Mouse (Mus musculus) stomach, embryonic 16.5 days (tissue): ENCODE data around the gene Bcas1. TPM values are rescaled to one million over a fixed set of nuclear protein-coding genes. Genes with fewer than 3 reads are reported as not detected.

Experiments used
- ATAC-seq: fragments of 200-750 bp; cut with Nextera tagmentation; 2 replicates; pipeline ENCODE4 v1.8.0; 2017; ENCODE audit warnings: moderate number of reproducible peaks, moderate TSS enrichment; ENCODE audit not compliant: insufficient read depth, low FRiP score
- H3K27ac ChIP-seq: fragments of 300-500 bp; sonication (generic); 2 replicates; pipeline ENCODE4 v1.5.1; 2014; ENCODE audit warnings: low read length
- H3K27me3 ChIP-seq: fragments of 300-500 bp; sonication (generic); 2 replicates; pipeline ENCODE4 v1.6.1; 2014; ENCODE audit warnings: low read length, control low read depth, mixed read lengths; ENCODE audit not compliant: control insufficient read depth, insufficient read depth
- H3K36me3 ChIP-seq: fragments of 300-500 bp; sonication (generic); 2 replicates; pipeline ENCODE4 v1.6.1; 2014; ENCODE audit warnings: low read length; ENCODE audit not compliant: control insufficient read depth, insufficient read depth
- H3K4me1 ChIP-seq: fragments of 300-500 bp; sonication (generic); 2 replicates; pipeline ENCODE4 v1.6.1; 2014; ENCODE audit warnings: low read length, control low read depth, mixed read lengths; ENCODE audit not compliant: control insufficient read depth, insufficient read depth
- H3K4me2 ChIP-seq: fragments of 300-500 bp; sonication (generic); 2 replicates; pipeline ENCODE4 v1.6.1; 2014; ENCODE audit warnings: low read depth, low read length, mixed read lengths
- H3K4me3 ChIP-seq: fragments of 300-500 bp; sonication (generic); replicated peaks from 2 replicates; pipeline ENCODE4 v1.5.1; 2014; ENCODE audit warnings: mild to moderate bottlenecking, low read length
- H3K9ac ChIP-seq: fragments of 300-500 bp; sonication (generic); 2 replicates; pipeline ENCODE4 v1.6.1; 2014; ENCODE audit warnings: low read length
- H3K9me3 ChIP-seq: fragments of 300-500 bp; sonication (generic); replicated peaks from 2 replicates; pipeline ENCODE4 v1.6.1; 2016; ENCODE audit warnings: low read length, control low read depth; ENCODE audit not compliant: control insufficient read depth
- WGBS: fragments of 180-500 bp; shearing (Covaris S2); extraction: QIAGEN DNeasy Blood & Tissue Kit; methylation state at CpG from one replicate; pipeline ENCODE4 v1.1.7; 2014; 5-methylcytosine and 5-hydroxymethylcytosine counted together
- polyA plus RNA-seq: library from polyadenylated mRNA; unstranded; fragments of >200 nt; fragmentation: Nextera tagmentation; extraction: Ambion mirVana; gene quantifications from 2 replicates; pipeline ENCODE4 v1.2.1, GENCODE M21; 2015

Gene Bcas1
- polyA plus RNA-seq, 1 experiment from 2014 or later: 8.9 TPM

- Histone ChIP-seq H3K9ac (peak overlapping the region; percentile 78), H3K4me1 (peaks cover 9% of the 10 kb centered on the region), H3K9me3 (no peaks in the 10 kb centered on the region), H3K27me3 (no peaks in the 10 kb centered on the region), H3K27ac (peak overlapping the region; percentile 78), H3K4me3 (peak overlapping the region; percentile 51), H3K36me3 (no peaks in the 10 kb centered on the region), H3K4me2 (peak overlapping the region; percentile 80)
- peak; percentile 95 for ATAC-seq
- 10% methylated on average over 25 of the region's 25 CpGs for whole genome bisulfite sequencing
These were observed 108.7 kb downstream of the Bcas1 start for GRCm38 (mm10) chr2:170318713-170319532.

GRCm38 (mm10) chr2:170316774-170317173, 110.9 kb downstream of the Bcas1 start:
- no peak overlapping the region for H3K27ac ChIP-seq
- H3K4me2 ChIP-seq: no peak overlapping the region
- no peak overlapping the region for H3K9ac ChIP-seq
- no peak overlapping the region for H3K4me3 ChIP-seq
- no peaks in the 10 kb centered on the region for H3K36me3 ChIP-seq
- peaks cover 7% of the 10 kb centered on the region; the same call in 1 of the 2 replicates for H3K4me1 ChIP-seq
- ATAC-seq: no peak
- H3K27me3 ChIP-seq: no peaks in the 10 kb centered on the region
- WGBS: 91% methylated on average over 4 of the region's 4 CpGs
- no peaks in the 10 kb centered on the region for H3K9me3 ChIP-seq

GRCm38 (mm10) chr2:170316344-170316743, 111.3 kb downstream of the Bcas1 start:
- H3K9me3 ChIP-seq: no peaks in the 10 kb centered on the region
- no peak overlapping the region for H3K9ac ChIP-seq
- H3K36me3 ChIP-seq: no peaks in the 10 kb centered on the region
- no peaks in the 10 kb centered on the region for H3K27me3 ChIP-seq
- 82% methylated on average over 8 of the region's 8 CpGs for WGBS
- no peak overlapping the region for H3K4me3 ChIP-seq
- ATAC-seq: no peak
- no peak overlapping the region for H3K27ac ChIP-seq
- H3K4me2 ChIP-seq: no peak overlapping the region
- peaks cover 7% of the 10 kb centered on the region; the same call in 1 of the 2 replicates for H3K4me1 ChIP-seq

GRCm38 (mm10) chr2:170310988-170311359, 116.7 kb downstream of the Bcas1 start:
- no peaks in the 10 kb centered on the region for H3K36me3 ChIP-seq
- no peak overlapping the region for H3K4me2 ChIP-seq
- no peak overlapping the region for H3K9ac ChIP-seq
- H3K9me3 ChIP-seq: no peaks in the 10 kb centered on the region
- peaks cover 9% of the 10 kb centered on the region; the same call in 1 of the 2 replicates for H3K4me1 ChIP-seq
- no peaks in the 10 kb centered on the region for H3K27me3 ChIP-seq
- WGBS: 78% methylated on average over 6 of the region's 6 CpGs
- H3K27ac ChIP-seq: no peak overlapping the region
- ATAC-seq: no peak
- H3K4me3 ChIP-seq: no peak overlapping the region

- Histone ChIP-seq H3K9ac (no peak overlapping the region), H3K36me3 (no peaks in the 10 kb centered on the region), H3K4me2 (no peak overlapping the region), H3K4me1 (peaks cover 9% of the 10 kb centered on the region; the same call in 1 of the 2 replicates), H3K27me3 (no peaks in the 10 kb centered on the region), H3K27ac (no peak overlapping the region), H3K9me3 (no peaks in the 10 kb centered on the region), H3K4me3 (no peak overlapping the region)
- no peak for ATAC-seq
- WGBS: 65% methylated on average over 13 of the region's 13 CpGs
These were observed 117.2 kb downstream of the Bcas1 start for GRCm38 (mm10) chr2:170310310-170310987.

GRCm38 (mm10) chr2:170308966-170309365, 118.7 kb downstream of the Bcas1 start:
- peak; percentile 79 for ATAC-seq
- H3K4me1 ChIP-seq: peaks cover 9% of the 10 kb centered on the region; the same call in 1 of the 2 replicates
- no peaks in the 10 kb centered on the region for H3K9me3 ChIP-seq
- H3K4me2 ChIP-seq: no peak overlapping the region
- no peaks in the 10 kb centered on the region for H3K27me3 ChIP-seq
- 37% methylated on average over 9 of the region's 9 CpGs for WGBS
- H3K4me3 ChIP-seq: no peak overlapping the region
- no peaks in the 10 kb centered on the region for H3K36me3 ChIP-seq
- no peak overlapping the region for H3K9ac ChIP-seq
- H3K27ac ChIP-seq: peak overlapping the region; percentile 22

GRCm38 (mm10) chr2:170308033-170308820, 119.4 kb downstream of the Bcas1 start:
- Histone ChIP-seq H3K4me1 (peaks cover 9% of the 10 kb centered on the region; the same call in 1 of the 2 replicates), H3K4me2 (no peak overlapping the region), H3K27me3 (no peaks in the 10 kb centered on the region), H3K4me3 (no peak overlapping the region), H3K36me3 (no peaks in the 10 kb centered on the region), H3K9ac (no peak overlapping the region), H3K9me3 (no peaks in the 10 kb centered on the region), H3K27ac (peak overlapping the region; percentile 68)
- WGBS: 57% methylated on average over 10 of the region's 10 CpGs
- peak; percentile 30; the same call in 1 of the 2 replicates for ATAC-seq

GRCm38 (mm10) chr2:170307589-170308021, 120.0 kb downstream of the Bcas1 start:
- Histone ChIP-seq H3K9me3 (0 out of 2 replicates have a peak, but pooled peaks cover 2% of the 10 kb centered on the region), H3K27ac (peak overlapping the region; percentile 68; the same call in 1 of the 2 replicates)
- 53% methylated on average over 7 of the region's 7 CpGs for WGBS

More at GRCm38 (mm10) chr2:170307589-170308021, 120.0 kb downstream of the Bcas1 start:
- H3K4me2 ChIP-seq: no peak overlapping the region
- no peaks in the 10 kb centered on the region for H3K27me3 ChIP-seq
- no peak overlapping the region for H3K4me3 ChIP-seq
- no peak for ATAC-seq
- H3K9ac ChIP-seq: no peak overlapping the region
- no peaks in the 10 kb centered on the region for H3K36me3 ChIP-seq
- peaks cover 9% of the 10 kb centered on the region; the same call in 1 of the 2 replicates for H3K4me1 ChIP-seq
